Mouse (Mus musculus): Measurements from ENCODE around the gene Cog2.

DNA sequence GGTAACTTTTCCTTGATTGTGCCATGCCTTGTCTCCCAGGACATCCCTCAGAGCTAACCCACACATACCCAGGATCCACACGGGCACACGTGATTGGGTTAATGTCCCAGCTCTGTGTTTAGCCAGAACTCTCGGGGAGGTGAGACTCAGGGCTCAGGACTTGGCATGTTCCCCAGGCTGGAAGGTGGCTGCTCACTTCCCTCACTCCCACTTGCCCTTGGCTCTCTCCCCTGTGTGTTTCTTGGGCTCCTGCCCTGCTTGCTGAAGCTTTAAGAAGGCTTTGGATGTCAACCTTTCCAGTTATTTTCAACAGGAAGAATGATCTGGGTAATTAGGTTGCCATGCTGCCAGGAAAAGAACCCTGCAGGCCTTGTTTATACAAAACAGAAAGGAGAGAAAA, 26.2 kb upstream of the Cog2 start:
- TF ChIP-seq CTCF (IDR thresholded peaks at IDR 0.05; ENCODE audit: low read depth) (no peak), EP300 (IDR thresholded peaks at IDR 0.05; ENCODE audit: low read depth) (no peak)

All from liver, postnatal 0 days (tissue).